Mouse (Mus musculus): Measurements from ENCODE around the gene Rab5if.

DNA sequence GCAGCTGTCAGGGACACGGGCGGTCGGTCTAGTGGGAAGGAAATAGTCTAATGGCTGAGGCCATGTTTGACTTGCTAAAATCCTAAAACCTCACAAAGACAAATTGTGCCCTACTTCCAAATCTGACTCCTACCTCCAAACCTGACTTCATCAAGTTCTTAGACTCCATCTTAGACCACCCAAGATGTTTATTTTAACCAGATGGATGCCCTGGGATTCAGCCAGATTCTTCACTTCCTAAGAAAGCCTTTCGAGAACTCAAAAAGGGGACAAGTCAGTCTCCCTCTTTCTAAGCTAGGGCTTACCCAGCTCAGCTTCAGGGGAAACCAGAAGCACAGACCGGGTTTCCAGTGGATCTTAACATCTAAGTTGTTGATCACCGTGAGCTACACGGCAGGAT, 4.3 kb upstream of the Rab5if start:
- TF ChIP-seq CTCF (IDR thresholded peaks at IDR 0.05; ENCODE audit: low read depth, low read length) = no peak
- TF ChIP-seq POLR2A (IDR thresholded peaks at IDR 0.05; ENCODE audit: borderline replicate concordance, low read depth, low read length) = no peak
